Mouse (Mus musculus): ENCODE measurements at regions not wholly inside any gene's neighbourhood (a gene's known extent, or its start where the extent isn't known, plus 50 kb on each side); places are given as distances from the start of the nearest gene placed in this dataset.

DNA sequence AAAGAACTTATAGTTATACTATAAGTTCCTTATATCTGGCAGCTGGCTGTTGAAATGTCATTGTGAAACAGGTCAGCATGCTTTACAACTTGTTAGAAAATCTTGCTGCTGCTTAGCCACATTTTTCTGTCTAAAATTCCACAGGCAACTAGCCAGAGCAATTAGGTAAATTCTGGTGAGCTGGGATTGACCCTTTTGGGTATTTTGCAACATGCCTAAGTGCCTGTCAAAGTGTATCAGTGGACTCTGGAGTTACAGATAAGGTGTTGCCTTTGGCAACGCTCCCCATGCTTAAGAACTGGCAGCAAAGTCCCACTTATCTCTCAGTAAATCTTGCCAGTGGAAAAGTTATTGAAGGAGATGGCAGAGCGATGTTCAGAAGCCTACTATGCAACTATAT lies 525.9 kb downstream of the Rfpl4b start:
- TF ChIP-seq EP300 (optimal IDR thresholded peaks at IDR 0.05) (no peak), CTCF (IDR thresholded peaks at IDR 0.05; ENCODE audit: low read depth) (no peak)

Measured in stomach, postnatal 0 days (tissue).